Mouse (Mus musculus) forebrain, embryonic 16.5 days (tissue): ENCODE measurements around the gene Ccdc74a. TPM values are rescaled to one million over a fixed set of nuclear protein-coding genes. Genes with fewer than 3 reads are reported as not detected.

Experiments used
- ATAC-seq: fragments of 200-750 bp; cut with Nextera tagmentation; 2 replicates; pipeline ENCODE4 v1.8.0; 2017; ENCODE audit warnings: mild to moderate bottlenecking, moderate library complexity
- H3K27ac ChIP-seq: fragments of 300-500 bp; sonication (generic); 2 replicates; pipeline ENCODE4 v1.5.1; 2014; ENCODE audit warnings: low read length, control low read depth
- H3K27me3 ChIP-seq: fragments of 300-500 bp; sonication (generic); replicated peaks from 2 replicates; pipeline ENCODE4 v1.6.1; 2014; ENCODE audit warnings: low read length; ENCODE audit not compliant: control insufficient read depth, insufficient read depth
- H3K36me3 ChIP-seq: fragments of 300-500 bp; sonication (generic); 2 replicates; pipeline ENCODE4 v1.6.1; 2014; ENCODE audit not compliant: control insufficient read depth, insufficient read depth
- H3K4me1 ChIP-seq: fragments of 300-500 bp; sonication (generic); replicated peaks from 2 replicates; pipeline ENCODE4 v1.6.1; 2014; ENCODE audit warnings: low read length; ENCODE audit not compliant: control insufficient read depth, insufficient read depth
- H3K4me2 ChIP-seq: fragments of 300-500 bp; sonication (generic); 2 replicates; pipeline ENCODE4 v1.6.1; 2014; ENCODE audit warnings: mild to moderate bottlenecking, low read length, control low read depth
- H3K4me3 ChIP-seq: fragments of 300-500 bp; sonication (generic); replicated peaks from 2 replicates; pipeline ENCODE4 v1.5.1; 2014; ENCODE audit warnings: mild to moderate bottlenecking, low read length, control low read depth
- H3K9ac ChIP-seq: fragments of 300-500 bp; sonication (generic); replicated peaks from 2 replicates; pipeline ENCODE4 v1.6.1; 2014; ENCODE audit warnings: low read depth, low read length, control low read depth
- H3K9me3 ChIP-seq: fragments of 300-500 bp; sonication (generic); 2 replicates; pipeline ENCODE4 v1.6.1; 2016; ENCODE audit warnings: low read length; ENCODE audit not compliant: control insufficient read depth
- WGBS: fragments of 180-500 bp; shearing (Covaris S2); extraction: QIAGEN DNeasy Blood & Tissue Kit; methylation state at CpG from one replicate; pipeline ENCODE4 v1.1.7; 2014; 5-methylcytosine and 5-hydroxymethylcytosine counted together
- polyA plus RNA-seq: library from polyadenylated mRNA; unstranded; fragments of >200 nt; fragmentation: Nextera tagmentation; extraction: Ambion mirVana; gene quantifications from 2 replicates; pipeline ENCODE4 v1.2.1, GENCODE M21; 2015

Ccdc74a gene
- polyA plus RNA-seq, 1 experiment from 2014 or later: 7.7 TPM

- Histone ChIP-seq H3K4me1 (no peaks in the 10 kb centered on the region), H3K27ac (no peak overlapping the region), H3K9me3 (no peaks in the 10 kb centered on the region), H3K4me2 (no peak overlapping the region), H3K4me3 (no peak overlapping the region), H3K36me3 (peaks cover 15% of the 10 kb centered on the region), H3K9ac (no peak overlapping the region), H3K27me3 (no peaks in the 10 kb centered on the region)
- WGBS: 89% methylated on average over 3 of the region's 3 CpGs
- no peak for ATAC-seq
Observed at GRCm38 (mm10) chr16:17639081-17639480, 7.2 kb upstream of the Ccdc74a start.

- Histone ChIP-seq H3K4me3 (no peak overlapping the region), H3K27me3 (no peaks in the 10 kb centered on the region), H3K4me1 (no peaks in the 10 kb centered on the region), H3K27ac (no peak overlapping the region), H3K9ac (no peak overlapping the region), H3K36me3 (peaks cover 15% of the 10 kb centered on the region), H3K9me3 (no peaks in the 10 kb centered on the region), H3K4me2 (no peak overlapping the region)
- no peak for ATAC-seq
- 90% methylated on average over 6 of the region's 6 CpGs for WGBS
Observed at GRCm38 (mm10) chr16:17639951-17640350, 6.3 kb upstream of the Ccdc74a start.

GRCm38 (mm10) chr16:17640706-17641105 lies 5.6 kb upstream of the Ccdc74a start:
- Histone ChIP-seq H3K36me3 (peaks cover 15% of the 10 kb centered on the region), H3K4me3 (no peak overlapping the region)
- WGBS: 94% methylated on average over 9 of the region's 9 CpGs

GRCm38 (mm10) chr16:17641301-17641700 lies 5.0 kb upstream of the Ccdc74a start:
- no peak for ATAC-seq
- Histone ChIP-seq H3K4me3 (no peak overlapping the region), H3K27me3 (no peaks in the 10 kb centered on the region), H3K36me3 (peaks cover 15% of the 10 kb centered on the region), H3K9me3 (no peaks in the 10 kb centered on the region), H3K27ac (no peak overlapping the region), H3K4me2 (no peak overlapping the region), H3K9ac (no peak overlapping the region), H3K4me1 (peaks cover 3% of the 10 kb centered on the region; the same call in 1 of the 2 replicates)
- 90% methylated on average over 6 of the region's 6 CpGs for WGBS

More at GRCm38 (mm10) chr16:17640706-17641105, 5.6 kb upstream of the Ccdc74a start:
- no peaks in the 10 kb centered on the region for H3K4me1 ChIP-seq
- no peak overlapping the region for H3K27ac ChIP-seq
- no peaks in the 10 kb centered on the region for H3K27me3 ChIP-seq
- ATAC-seq: no peak
- no peak overlapping the region for H3K4me2 ChIP-seq
- H3K9me3 ChIP-seq: no peaks in the 10 kb centered on the region
- no peak overlapping the region for H3K9ac ChIP-seq

- H3K4me2 ChIP-seq: no peak overlapping the region
- no peak overlapping the region for H3K9ac ChIP-seq
- no peak overlapping the region for H3K4me3 ChIP-seq
- H3K27ac ChIP-seq: no peak overlapping the region
- WGBS: 76% methylated on average over 8 of the region's 8 CpGs
- H3K4me1 ChIP-seq: peaks cover 8% of the 10 kb centered on the region
- H3K36me3 ChIP-seq: peaks cover 15% of the 10 kb centered on the region
- H3K27me3 ChIP-seq: no peaks in the 10 kb centered on the region
- no peaks in the 10 kb centered on the region for H3K9me3 ChIP-seq
- no peak for ATAC-seq
Observed at GRCm38 (mm10) chr16:17642311-17642710, 4.0 kb upstream of the Ccdc74a start.

GRCm38 (mm10) chr16:17643437-17643990 lies 2.8 kb upstream of the Ccdc74a start:
- no peaks in the 10 kb centered on the region for H3K9me3 ChIP-seq
- peaks cover 15% of the 10 kb centered on the region for H3K36me3 ChIP-seq
- no peak for ATAC-seq
- no peak overlapping the region for H3K4me3 ChIP-seq
- no peak overlapping the region for H3K27ac ChIP-seq
- WGBS: 89% methylated on average over 4 of the region's 4 CpGs
- H3K4me1 ChIP-seq: peaks cover 8% of the 10 kb centered on the region
- no peak overlapping the region for H3K4me2 ChIP-seq
- no peaks in the 10 kb centered on the region for H3K27me3 ChIP-seq
- no peak overlapping the region for H3K9ac ChIP-seq

- Histone ChIP-seq H3K4me1 (peaks cover 8% of the 10 kb centered on the region), H3K27me3 (no peaks in the 10 kb centered on the region), H3K36me3 (peaks cover 7% of the 10 kb centered on the region), H3K27ac (no peak overlapping the region), H3K4me3 (peak overlapping the region; percentile 60), H3K9me3 (no peaks in the 10 kb centered on the region), H3K9ac (peak overlapping the region; percentile 68), H3K4me2 (peak overlapping the region; percentile 75)
- 17% methylated on average over 1 of the region's 1 CpGs for WGBS
- no peak for ATAC-seq
Observed at GRCm38 (mm10) chr16:17647156-17647555, 886 bp downstream of the Ccdc74a start.

- no peak for ATAC-seq
- Histone ChIP-seq H3K27ac (no peak overlapping the region), H3K36me3 (peaks cover 1% of the 10 kb centered on the region; the same call in 1 of the 2 replicates), H3K9ac (no peak overlapping the region), H3K27me3 (no peaks in the 10 kb centered on the region), H3K4me2 (no peak overlapping the region), H3K9me3 (no peaks in the 10 kb centered on the region), H3K4me1 (peaks cover 8% of the 10 kb centered on the region), H3K4me3 (no peak overlapping the region)
- WGBS: 87% methylated on average over 10 of the region's 10 CpGs
Observed at GRCm38 (mm10) chr16:17647566-17648340, 1.5 kb downstream of the Ccdc74a start.

- Histone ChIP-seq H3K27ac (no peak overlapping the region), H3K4me1 (peaks cover 8% of the 10 kb centered on the region), H3K27me3 (no peaks in the 10 kb centered on the region), H3K4me2 (no peak overlapping the region), H3K36me3 (peaks cover 8% of the 10 kb centered on the region), H3K9ac (no peak overlapping the region), H3K4me3 (no peak overlapping the region), H3K9me3 (no peaks in the 10 kb centered on the region)
- ATAC-seq: no peak
- 84% methylated on average over 16 of the region's 16 CpGs for WGBS
Observed at GRCm38 (mm10) chr16:17649925-17650605, 3.8 kb downstream of the Ccdc74a start.
